Mouse (Mus musculus) CH12.LX (cell line): ENCODE results near the gene Myh6.

Experiments used
- CHD2 ChIP-seq: IDR thresholded peaks from 2 replicates; pipeline ENCODE4 v1.6.1; 2011; ENCODE audit warnings: low read length, improper control_type of control experiment
- CTCF ChIP-seq, 2 experiments: IDR thresholded peaks in 1 of 2; conservative IDR thresholded peaks in 1 of 2; 2 replicates each; pipeline ENCODE4 v1.5.1; 2011 to 2012; ENCODE audit warnings: low read depth in 2 of 2, low read length in 2 of 2, improper control_type of control experiment in 1 of 2, inconsistent platforms in 1 of 2, mild to moderate bottlenecking in 1 of 2, moderate library complexity in 1 of 2
- EP300 ChIP-seq: IDR thresholded peaks from 2 replicates; pipeline ENCODE4 v1.6.1; 2011; ENCODE audit warnings: low read length, improper control_type of control experiment
- MAFK ChIP-seq: IDR thresholded peaks from 2 replicates; pipeline ENCODE4 v1.6.1; 2011; ENCODE audit warnings: low read length, improper control_type of control experiment; ENCODE audit not compliant: insufficient replicate concordance
- MAX ChIP-seq: IDR thresholded peaks from 2 replicates; pipeline ENCODE4 v1.6.1; 2011; ENCODE audit warnings: low read length, improper control_type of control experiment
- MEF2A ChIP-seq: IDR thresholded peaks from 2 replicates; pipeline ENCODE4 v1.6.1; 2014; ENCODE audit warnings: low read depth, mild to moderate bottlenecking, inconsistent platforms, low read length, improper control_type of control experiment, borderline replicate concordance
- NELFE ChIP-seq: IDR thresholded peaks from 2 replicates; pipeline ENCODE4 v1.6.1; 2011; ENCODE audit warnings: low read depth, low read length, improper control_type of control experiment
- POLR2A ChIP-seq: IDR thresholded peaks from 2 replicates; pipeline ENCODE4 v1.6.1; 2011; ENCODE audit warnings: low read depth, mild to moderate bottlenecking, improper control_type of control experiment, low read length
- POLR2AphosphoS2 ChIP-seq: IDR thresholded peaks from 2 replicates; pipeline ENCODE4 v1.6.1; 2011; ENCODE audit warnings: low read depth, low read length, improper control_type of control experiment
- RAD21 ChIP-seq: IDR thresholded peaks from 2 replicates; pipeline ENCODE4 v1.6.1; 2011; ENCODE audit warnings: low read depth, mild to moderate bottlenecking, low read length, improper control_type of control experiment, moderate library complexity
- TBP ChIP-seq: conservative IDR thresholded peaks from 2 replicates; pipeline ENCODE4 v1.6.1; 2011; ENCODE audit warnings: low read depth, low read length, improper control_type of control experiment
- TCF12 ChIP-seq: IDR thresholded peaks from 2 replicates; pipeline ENCODE4 v1.6.1; 2014; ENCODE audit warnings: low read depth, mild to moderate bottlenecking, inconsistent platforms, low read length, improper control_type of control experiment
- ZKSCAN1 ChIP-seq: IDR thresholded peaks from 2 replicates; pipeline ENCODE4 v1.6.1; 2012; ENCODE audit warnings: low read depth, inconsistent platforms, low read length, improper control_type of control experiment, borderline replicate concordance
- ZNF384 ChIP-seq: IDR thresholded peaks from 2 replicates; pipeline ENCODE4 v1.6.1; 2012; ENCODE audit warnings: low read depth, low read length, improper control_type of control experiment, inconsistent platforms

- TF ChIP-seq MEF2A: no peak
- TF ChIP-seq ZKSCAN1: no peak
- no peak for TF ChIP-seq TCF12
- no peak for TF ChIP-seq POLR2AphosphoS2
- TF ChIP-seq CHD2: no peak
- no peak for TF ChIP-seq MAX
- TF ChIP-seq POLR2A: no peak
- TF ChIP-seq ZNF384: no peak
- no peak for TF ChIP-seq TBP
- TF ChIP-seq CTCF (conservative IDR thresholded peaks at IDR 0.05 in 1 of 2, IDR thresholded peaks at IDR 0.05 in 1 of 2; ENCODE audit: low read depth in 2 of 2, low read length in 2 of 2): no peak
- TF ChIP-seq NELFE: no peak
- TF ChIP-seq RAD21: no peak
- TF ChIP-seq MAFK: no peak
- TF ChIP-seq EP300: no peak
Measured at GRCm38 (mm10) chr14:54963727-54964126, 3.0 kb downstream of the Myh6 start.
